Mouse (Mus musculus): Measurements from ENCODE around the gene Vmn1r125.
"Not testable (repeated sequence)": the region's sequence is repeated elsewhere in the genome, so short reads cannot be mapped to it uniquely, and the experiment has no call there.

Gene Vmn1r125

GRCm38 (mm10) chr7:21271879-21272278, at the start of gene Vmn1r125:
TSS of gene Vmn1r125 (plus strand) at chr7:21272179.
- DNase-seq = not testable (repeated sequence)

- DNase-seq = not testable (repeated sequence)
Measured at GRCm38 (mm10) chr7:21260517-21260916, 11.5 kb upstream of the Vmn1r125 start, which contains the start of gene Vmn1r124. TSS of gene Vmn1r124 (minus strand) at chr7:21260617.

- DNase-seq = not testable (repeated sequence)
Measured at GRCm38 (mm10) chr7:21301367-21301766, 29.4 kb downstream of the Vmn1r125 start, which contains the start of gene Vmn1r126. TSS of gene Vmn1r126 (minus strand) at chr7:21301467.

GRCm38 (mm10) chr7:21319761-21320160, 47.8 kb downstream of the Vmn1r125 start, which contains the start of gene Vmn1r127:
TSS of gene Vmn1r127 (minus strand) at chr7:21319861.
- DNase-seq = not testable (repeated sequence)
